Mouse (Mus musculus): ENCODE measurements around the gene Gm8439. TPM values are rescaled to one million over a fixed set of nuclear protein-coding genes. Genes with fewer than 3 reads are reported as not detected.

The Gm8439 gene
- total RNA-seq, 2 experiments from 2014 or later: not detected

Other genes starting within 250 kb of the Gm8439 start
- 27.6 and 65.7 TPM in 2 replicates for gene Scmh1, start 183.5 kb upstream of the Gm8439 start, total RNA-seq (2014; fragmentation: Nextera tagmentation)
- gene Scmh1, start 183.5 kb upstream of the Gm8439 start, total RNA-seq (2017): 9.7 and 16.9 TPM in 2 replicates
- gene Slfnl1, start 56.5 kb upstream of the Gm8439 start, total RNA-seq (2014; fragmentation: Nextera tagmentation): not detected in 2 replicates
- gene Slfnl1, start 56.5 kb upstream of the Gm8439 start, total RNA-seq (2017): not detected in 2 replicates
- gene Ctps, start 18.5 kb upstream of the Gm8439 start, total RNA-seq (2014; fragmentation: Nextera tagmentation): 60.6 and 73.1 TPM in 2 replicates
- 77.1 and 90.0 TPM in 2 replicates for gene Ctps, start 18.5 kb upstream of the Gm8439 start, total RNA-seq (2017)
- 36.4 and 47.4 TPM in 2 replicates for gene Cited4, start 77.8 kb downstream of the Gm8439 start, total RNA-seq (2014; fragmentation: Nextera tagmentation)
- 7.4 and 30.9 TPM in 2 replicates for gene Cited4, start 77.8 kb downstream of the Gm8439 start, total RNA-seq (2017)
- gene Kcnq4, start 159.9 kb downstream of the Gm8439 start, total RNA-seq (2014; fragmentation: Nextera tagmentation): not detected in 2 replicates
- not detected in 2 replicates for gene Kcnq4, start 159.9 kb downstream of the Gm8439 start, total RNA-seq (2017)
- 66.1 and 69.9 TPM in 2 replicates for gene Nfyc, start 242.8 kb downstream of the Gm8439 start, total RNA-seq (2014; fragmentation: Nextera tagmentation)
- 39.0 and 74.5 TPM in 2 replicates for gene Nfyc, start 242.8 kb downstream of the Gm8439 start, total RNA-seq (2017)